Mouse (Mus musculus): ENCODE measurements around the gene Wnt9a. TPM values are rescaled to one million over a fixed set of nuclear protein-coding genes. Genes with fewer than 3 reads are reported as not detected.

Gene Wnt9a
- 2.8 and 2.9 TPM in 2 replicates for polyA plus RNA-seq (2015; fragmentation: Nextera tagmentation; extraction: Ambion mirVana)

GRCm38 (mm10) chr11:59306461-59307421 lies at the start of gene Wnt9a:
Gene Wnt9a (plus strand): TSS chr11:59306928.
- under 1% methylated on average over 108 of the region's 128 CpGs for WGBS
- no peaks in the 10 kb centered on the region for H3K9me3 ChIP-seq
- H3K27ac ChIP-seq (replicated peaks) = no peak within 1 kb of the TSS
- peak within 1 kb of the TSS; percentile 94 for H3K4me2 ChIP-seq
- H3K9ac ChIP-seq = peak within 1 kb of the TSS; percentile 86
- peaks cover 91% of the 10 kb centered on the region for H3K27me3 ChIP-seq (replicated peaks)
- ATAC-seq (ENCODE audit: extremely low read depth, insufficient number of reproducible peaks, low FRiP score, low TSS enrichment) = peak; percentile 60
- peaks cover 46% of the 10 kb centered on the region for H3K4me1 ChIP-seq
- H3K36me3 ChIP-seq = no peaks in the 10 kb centered on the region
- H3K4me3 ChIP-seq = peak within 1 kb of the TSS; percentile 73

- Histone ChIP-seq H3K4me2 (no peak overlapping the region), H3K9ac (no peak overlapping the region), H3K9me3 (no peaks in the 10 kb centered on the region), H3K27ac (replicated peaks) (no peak overlapping the region), H3K27me3 (replicated peaks) (peaks cover 72% of the 10 kb centered on the region), H3K4me3 (no peak overlapping the region), H3K4me1 (peaks cover 21% of the 10 kb centered on the region), H3K36me3 (no peaks in the 10 kb centered on the region)
- ATAC-seq (ENCODE audit: extremely low read depth, insufficient number of reproducible peaks, low FRiP score, low TSS enrichment) = no peak
- WGBS = 54% methylated on average over 7 of the region's 7 CpGs
Measured at GRCm38 (mm10) chr11:59259647-59260046, 47.1 kb upstream of the Wnt9a start.

DNA sequence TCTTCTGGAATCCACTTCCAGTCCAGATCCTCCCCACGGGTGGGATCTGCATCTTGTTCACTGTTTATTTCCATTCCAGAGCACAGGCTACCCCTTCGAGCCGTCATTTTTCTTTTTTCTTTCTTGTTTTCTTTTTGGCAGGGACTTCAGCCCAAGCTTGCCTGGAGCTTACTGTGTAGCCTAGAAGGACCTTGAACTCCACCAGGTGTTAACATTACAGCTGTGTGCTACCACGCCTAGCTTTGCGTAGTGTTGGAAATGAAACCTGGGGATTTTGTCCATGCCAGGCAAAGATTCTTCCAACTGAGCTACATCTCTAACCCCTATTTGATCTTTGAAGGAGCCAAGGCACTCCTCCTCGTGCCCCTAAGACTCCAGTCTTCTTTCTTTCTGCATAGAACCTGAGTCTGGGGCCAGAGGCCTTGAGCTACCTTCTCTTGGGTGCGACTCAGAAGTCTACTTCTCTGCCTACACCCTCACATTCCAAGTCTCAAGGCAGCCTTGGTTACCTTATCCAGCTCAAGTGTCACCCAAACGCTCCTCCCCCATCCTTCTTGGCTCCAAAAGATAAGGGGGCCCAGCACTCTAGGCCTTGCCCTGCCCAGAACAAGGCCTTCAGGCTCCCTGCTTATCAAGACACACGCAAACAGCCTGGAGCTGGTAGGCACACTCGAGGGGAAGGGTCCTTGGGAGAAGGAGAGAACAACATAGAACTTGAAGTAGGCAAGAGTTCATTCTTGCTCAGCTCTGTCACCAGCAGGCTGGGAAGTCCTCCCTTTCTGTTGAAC lies 45.8 kb upstream of the Wnt9a start:
- H3K36me3 ChIP-seq = no peaks in the 10 kb centered on the region
- no peak overlapping the region for H3K27ac ChIP-seq (replicated peaks)
- no peak overlapping the region for H3K9ac ChIP-seq
- H3K4me1 ChIP-seq = peaks cover 23% of the 10 kb centered on the region
- WGBS = 50% methylated on average over 10 of the region's 10 CpGs
- peaks cover 74% of the 10 kb centered on the region for H3K27me3 ChIP-seq (replicated peaks)
- H3K4me2 ChIP-seq = no peak overlapping the region
- H3K9me3 ChIP-seq = no peaks in the 10 kb centered on the region
- ATAC-seq (ENCODE audit: extremely low read depth, insufficient number of reproducible peaks, low FRiP score, low TSS enrichment) = no peak
- H3K4me3 ChIP-seq = no peak overlapping the region

DNA sequence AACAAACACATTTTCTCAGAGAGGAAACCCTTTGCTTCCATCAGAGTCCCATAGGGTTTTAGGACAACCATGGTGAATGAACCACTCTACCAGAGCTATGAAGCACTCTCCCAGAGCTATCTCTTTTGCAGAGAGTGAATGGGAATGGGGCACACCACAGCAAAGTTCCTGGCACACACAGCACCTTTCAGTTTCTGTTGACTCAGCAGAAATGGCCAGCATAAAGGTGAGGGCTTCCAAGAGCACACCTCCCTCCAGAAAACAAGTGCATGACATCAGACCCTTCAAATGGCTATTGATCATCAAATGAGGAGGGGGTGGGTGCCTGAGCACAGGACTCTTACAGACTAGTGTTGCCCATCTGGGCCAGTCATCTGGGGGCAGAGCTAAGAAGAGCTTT lies 44.4 kb upstream of the Wnt9a start:
- Histone ChIP-seq H3K9ac (no peak overlapping the region), H3K4me1 (peaks cover 23% of the 10 kb centered on the region), H3K27me3 (replicated peaks) (peaks cover 76% of the 10 kb centered on the region), H3K27ac (replicated peaks) (no peak overlapping the region), H3K36me3 (no peaks in the 10 kb centered on the region), H3K4me2 (no peak overlapping the region), H3K4me3 (no peak overlapping the region), H3K9me3 (no peaks in the 10 kb centered on the region)
- ATAC-seq (ENCODE audit: extremely low read depth, insufficient number of reproducible peaks, low FRiP score, low TSS enrichment) = no peak

GRCm38 (mm10) chr11:59263870-59264563 lies 42.7 kb upstream of the Wnt9a start:
- H3K4me3 ChIP-seq = peak overlapping the region; percentile 61
- peak overlapping the region; percentile 80 for H3K9ac ChIP-seq
- ATAC-seq (ENCODE audit: extremely low read depth, insufficient number of reproducible peaks, low FRiP score, low TSS enrichment) = no peak
- WGBS = under 1% methylated on average over 56 of the region's 56 CpGs
- H3K4me2 ChIP-seq = peak overlapping the region; percentile 98
- peaks cover 23% of the 10 kb centered on the region for H3K4me1 ChIP-seq
- H3K27ac ChIP-seq (replicated peaks) = no peak overlapping the region
- 0 out of 2 replicates have a peak, but pooled peaks cover 5% of the 10 kb centered on the region for H3K9me3 ChIP-seq
- no peaks in the 10 kb centered on the region for H3K36me3 ChIP-seq
- H3K27me3 ChIP-seq (replicated peaks) = peaks cover 86% of the 10 kb centered on the region

GRCm38 (mm10) chr11:59264593-59264992 lies 42.1 kb upstream of the Wnt9a start:
- Histone ChIP-seq H3K4me1 (peaks cover 23% of the 10 kb centered on the region), H3K4me3 (peak overlapping the region; percentile 61), H3K9me3 (0 out of 2 replicates have a peak, but pooled peaks cover 10% of the 10 kb centered on the region), H3K36me3 (no peaks in the 10 kb centered on the region), H3K27me3 (replicated peaks) (peaks cover 89% of the 10 kb centered on the region), H3K27ac (replicated peaks) (no peak overlapping the region), H3K4me2 (peak overlapping the region; percentile 98), H3K9ac (peak overlapping the region; percentile 80)
- no peak for ATAC-seq (ENCODE audit: extremely low read depth, insufficient number of reproducible peaks, low FRiP score, low TSS enrichment)
- 6% methylated on average over 8 of the region's 8 CpGs for WGBS

DNA sequence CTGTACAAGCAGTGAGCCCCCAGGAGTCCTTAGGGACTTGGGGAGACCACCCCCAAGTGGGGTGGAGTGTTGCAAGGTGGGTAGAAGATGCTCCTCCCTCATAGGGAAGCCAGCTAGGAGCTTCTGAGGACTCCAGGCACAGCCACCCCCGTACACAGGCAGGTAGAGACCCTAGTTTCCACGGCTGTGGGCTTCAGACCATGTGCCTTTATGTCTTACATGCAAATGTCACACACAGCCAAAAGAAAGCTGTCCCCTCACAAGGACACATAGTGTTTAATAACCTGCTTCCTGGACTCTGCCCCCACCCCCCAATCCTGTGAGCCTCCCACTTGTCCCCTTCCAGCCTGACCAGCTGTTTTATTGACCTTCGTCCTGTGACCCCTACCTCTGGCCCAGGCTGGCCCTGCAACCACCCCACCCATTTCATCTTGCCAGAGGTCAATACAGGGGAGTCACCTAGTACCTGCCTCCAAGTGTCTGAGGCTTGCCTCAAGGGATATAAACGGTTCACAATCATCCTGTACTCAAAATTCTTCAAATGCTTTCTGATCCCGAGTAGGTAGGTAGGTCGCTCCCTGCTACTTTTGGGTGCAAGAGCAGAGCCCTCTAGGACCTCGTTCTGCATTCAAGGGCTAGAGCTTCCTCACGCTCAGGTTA lies 41.4 kb upstream of the Wnt9a start:
- no peak overlapping the region for H3K4me2 ChIP-seq
- no peak overlapping the region for H3K4me3 ChIP-seq
- H3K9ac ChIP-seq = no peak overlapping the region
- WGBS = 57% methylated on average over 8 of the region's 8 CpGs
- ATAC-seq (ENCODE audit: extremely low read depth, insufficient number of reproducible peaks, low FRiP score, low TSS enrichment) = no peak; the same call in 1 of the 2 replicates
- H3K9me3 ChIP-seq = 0 out of 2 replicates have a peak, but pooled peaks cover 10% of the 10 kb centered on the region
- H3K27ac ChIP-seq (replicated peaks) = no peak overlapping the region
- H3K4me1 ChIP-seq = peaks cover 19% of the 10 kb centered on the region
- H3K27me3 ChIP-seq (replicated peaks) = peaks cover 82% of the 10 kb centered on the region
- no peaks in the 10 kb centered on the region for H3K36me3 ChIP-seq

DNA sequence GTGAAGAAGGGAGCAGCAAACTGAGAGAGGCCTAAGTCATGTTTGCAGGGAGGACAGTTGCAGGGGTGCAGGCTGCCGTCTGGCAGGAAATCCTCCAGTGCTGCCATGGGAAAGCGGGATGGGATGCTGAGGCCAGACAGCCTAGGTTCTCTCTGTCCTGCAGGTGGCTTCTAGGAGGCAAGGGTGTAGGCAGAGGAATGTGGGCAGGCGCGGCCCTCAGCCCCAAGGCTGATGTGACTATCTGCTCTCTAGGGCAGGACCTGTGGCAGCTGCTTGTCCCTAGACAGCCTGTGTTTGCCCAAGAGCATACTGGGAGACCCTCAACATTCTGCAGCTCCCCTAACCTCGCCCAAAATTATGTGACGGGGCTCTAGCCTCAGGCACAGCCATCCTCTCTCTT lies 40.0 kb upstream of the Wnt9a start:
- no peak for ATAC-seq (ENCODE audit: extremely low read depth, insufficient number of reproducible peaks, low FRiP score, low TSS enrichment)
- no peak overlapping the region for H3K9ac ChIP-seq
- peaks cover 80% of the 10 kb centered on the region for H3K27me3 ChIP-seq (replicated peaks)
- 0 out of 2 replicates have a peak, but pooled peaks cover 10% of the 10 kb centered on the region for H3K9me3 ChIP-seq
- no peak overlapping the region for H3K4me3 ChIP-seq
- H3K4me1 ChIP-seq = peaks cover 14% of the 10 kb centered on the region
- 21% methylated on average over 6 of the region's 6 CpGs for WGBS
- no peak overlapping the region for H3K27ac ChIP-seq (replicated peaks)
- H3K36me3 ChIP-seq = no peaks in the 10 kb centered on the region
- no peak overlapping the region for H3K4me2 ChIP-seq

DNA sequence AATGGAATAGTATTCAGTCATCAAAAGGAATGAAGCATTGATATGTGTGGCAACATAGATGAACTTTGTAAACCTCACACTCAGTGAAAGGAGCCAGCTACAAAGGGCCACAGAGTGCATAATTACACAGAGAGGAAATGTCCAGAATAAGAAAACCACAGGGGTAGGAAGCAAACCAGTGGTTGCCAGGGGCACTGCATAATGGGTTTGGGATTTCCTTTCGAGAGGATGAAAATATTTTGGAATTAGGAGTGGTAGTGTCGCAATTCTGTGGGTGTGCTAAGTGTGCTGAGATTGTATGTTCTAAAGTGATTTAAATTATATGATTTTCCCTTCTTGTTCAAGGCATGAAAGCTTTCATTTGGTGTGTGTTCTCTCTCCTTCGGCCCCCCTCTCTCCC lies 32.5 kb upstream of the Wnt9a start:
- Histone ChIP-seq H3K9ac (no peak overlapping the region), H3K4me3 (no peak overlapping the region), H3K27ac (replicated peaks) (no peak overlapping the region), H3K9me3 (0 out of 2 replicates have a peak, but pooled peaks cover 4% of the 10 kb centered on the region), H3K27me3 (replicated peaks) (peaks cover 74% of the 10 kb centered on the region), H3K4me2 (no peak overlapping the region), H3K36me3 (no peaks in the 10 kb centered on the region), H3K4me1 (no peaks in the 10 kb centered on the region; the same call in 1 of the 2 replicates)
- WGBS = 60% methylated on average over 3 of the region's 3 CpGs
- ATAC-seq (ENCODE audit: extremely low read depth, insufficient number of reproducible peaks, low FRiP score, low TSS enrichment) = no peak

- no peak overlapping the region for H3K4me2 ChIP-seq
- ATAC-seq (ENCODE audit: extremely low read depth, insufficient number of reproducible peaks, low FRiP score, low TSS enrichment) = no peak
- no peaks in the 10 kb centered on the region for H3K36me3 ChIP-seq
- H3K9ac ChIP-seq = no peak overlapping the region
- no peaks in the 10 kb centered on the region for H3K9me3 ChIP-seq
- H3K27me3 ChIP-seq (replicated peaks) = peaks cover 92% of the 10 kb centered on the region
- no peak overlapping the region for H3K4me3 ChIP-seq
- H3K27ac ChIP-seq (replicated peaks) = no peak overlapping the region
- 23% methylated on average over 2 of the region's 2 CpGs for WGBS
- H3K4me1 ChIP-seq = no peaks in the 10 kb centered on the region; the same call in 1 of the 2 replicates
Measured at GRCm38 (mm10) chr11:59276877-59277276, 29.9 kb upstream of the Wnt9a start.
